Mouse (Mus musculus) bone marrow, adult 2 months (tissue): Measurements from ENCODE around the gene Amigo3.

Experiments
- CTCF ChIP-seq: fragments of 200-500 bp; IDR thresholded peaks from 2 replicates; pipeline ENCODE4 v1.5.1; 2011; ENCODE audit warnings: low read length, control low read depth; ENCODE audit not compliant: control insufficient read depth, insufficient read depth
- POLR2A ChIP-seq: fragments of 200-500 bp; IDR thresholded peaks from 2 replicates; pipeline ENCODE4 v1.6.1; 2011; ENCODE audit warnings: low read depth, mild to moderate bottlenecking, control low read depth, low read length, borderline replicate concordance; ENCODE audit not compliant: control insufficient read depth

DNA sequence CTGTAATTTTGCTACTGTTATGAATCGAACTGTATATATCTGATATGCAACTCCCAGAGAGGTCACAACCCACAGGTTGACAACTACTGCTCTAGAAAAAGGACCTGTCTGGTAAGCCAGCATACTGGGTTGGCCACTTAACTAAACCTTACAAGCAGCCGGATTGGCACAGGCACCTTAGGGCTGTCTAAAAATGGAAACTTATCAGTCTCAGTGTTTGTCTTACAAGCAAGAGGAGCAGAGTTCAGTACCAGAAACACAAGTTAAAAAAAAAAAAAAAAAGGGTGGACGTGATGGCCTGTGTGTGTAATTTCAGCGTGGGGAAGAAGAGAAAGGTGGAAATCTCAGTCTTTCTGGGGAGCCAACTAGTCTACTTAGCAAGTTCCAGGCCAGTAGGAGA, 18.8 kb downstream of the Amigo3 start:
- TF ChIP-seq POLR2A (no peak), CTCF (no peak)
